In genomic region chr1:62718237-62718571, GRCm38 (mm10) we compare ENCODE assay signal across 12 mouse cellular contexts. TPM values are rescaled to one million over a fixed set of nuclear protein-coding genes. Genes with fewer than 3 reads are reported as not detected.
DNase-seq lines count a peak whose midpoint lies in the region; ATAC-seq and TF ChIP-seq lines count a peak whose summit lies in the region.
"Had no signal": no experiment of that assay in that cellular context is flagged by ENCODE, and none has a peak within 500 bp of the region (broad histone marks: within the 10 kb centered on the region; RNA-seq: fewer than 3 reads in every experiment).

No protein-coding gene starts in this region.

- H3K4me1 ChIP-seq in kidney, adult 2 months (ENCODE audit: control insufficient read depth, insufficient read depth, low read length): 0 out of 2 replicates have a peak, but pooled peaks cover 4% of the 10 kb centered on the region
- peaks cover 4% of the 10 kb centered on the region; the same call in 1 of the 2 replicates for H3K4me1 ChIP-seq in cortical plate, adult 2 months (ENCODE audit: control insufficient read depth, insufficient read depth, low read length)
- H3K4me1 ChIP-seq in hindbrain, embryonic 16.5 days (ENCODE audit: control insufficient read depth, insufficient read depth, low read depth, low read length): peaks cover 11% of the 10 kb centered on the region

- WGBS in kidney, adult 2 months: 53% methylated on average over 5 of the region's 5 CpGs
- WGBS in hindbrain, embryonic 16.5 days: 40% methylated on average over 5 of the region's 5 CpGs

- ATAC-seq in hindbrain, embryonic 16.5 days: peak; percentile 35; the same call in 1 of the 2 replicates

- peak overlapping the region; percentile 76 for H3K27ac ChIP-seq in kidney, adult 2 months (ENCODE audit: insufficient read depth, low read depth, low read length)
- H3K27ac ChIP-seq in cortical plate, adult 2 months (ENCODE audit: insufficient read depth, low read length): peak overlapping the region; percentile 16; the same call in 1 of the 2 replicates
- H3K27ac ChIP-seq in hindbrain, embryonic 16.5 days (ENCODE audit: low read depth, low read length): no peak overlapping the region
- H3K27ac ChIP-seq: lung, embryonic 15.5 days had no signal

- no peaks in the 10 kb centered on the region for H3K27me3 ChIP-seq in kidney, adult 2 months (replicated peaks; ENCODE audit: control insufficient read depth, insufficient read depth, low read length)
- no peaks in the 10 kb centered on the region for H3K27me3 ChIP-seq in hindbrain, embryonic 16.5 days (replicated peaks; ENCODE audit: control insufficient read depth, insufficient read depth, low read length)
- H3K27me3 ChIP-seq: lung, embryonic 15.5 days had no signal

- no peak for TF ChIP-seq POLR2A in kidney, adult 2 months (IDR thresholded peaks at IDR 0.05; ENCODE audit: low read depth, low read length)
- no peak for TF ChIP-seq POLR2A in cortical plate, adult 2 months (IDR thresholded peaks at IDR 0.05; ENCODE audit: extremely low read depth, insufficient read depth, low read length)

- H3K9me3 ChIP-seq in hindbrain, embryonic 16.5 days (ENCODE audit: control insufficient read depth, low read length): no peaks in the 10 kb centered on the region
- H3K9me3 ChIP-seq: lung, embryonic 15.5 days had no signal

- H3K4me2 ChIP-seq in hindbrain, embryonic 16.5 days (ENCODE audit: low read length): peak overlapping the region; percentile 18; the same call in 1 of the 2 replicates
- H3K4me2 ChIP-seq: lung, embryonic 15.5 days had no signal

- no peaks in the 10 kb centered on the region for H3K36me3 ChIP-seq in kidney, adult 2 months (ENCODE audit: control insufficient read depth, insufficient read depth, low read length)
- no peaks in the 10 kb centered on the region for H3K36me3 ChIP-seq in hindbrain, embryonic 16.5 days (ENCODE audit: control insufficient read depth, insufficient read depth, low read length)
- H3K36me3 ChIP-seq: lung, embryonic 15.5 days had no signal

- H3K9ac ChIP-seq in hindbrain, embryonic 16.5 days (ENCODE audit: low read depth, low read length): no peak overlapping the region
- H3K9ac ChIP-seq: lung, embryonic 15.5 days had no signal

- no peak overlapping the region for H3K4me3 ChIP-seq in kidney, adult 2 months (ENCODE audit: insufficient read depth, low read depth, low read length)
- no peak overlapping the region for H3K4me3 ChIP-seq in cortical plate, adult 2 months (ENCODE audit: insufficient read depth, low read length)
- H3K4me3 ChIP-seq in hindbrain, embryonic 16.5 days (ENCODE audit: low read length): no peak overlapping the region
- H3K4me3 ChIP-seq: lung, embryonic 15.5 days had no signal

- no peak for DNase-seq in kidney, adult 2 months
- DNase-seq in kidney, adult 8-10 months: no peak
- DNase-seq in NIH3T3 (ENCODE audit: low read depth): peak; percentile 78
- DNase-seq in c-Kit-positive CD71-positive TER-119-positive erythroid progenitor cells, embryonic 14.5 days (ENCODE audit: low spot score): no peak
- no peak for DNase-seq in lung, postnatal 14 days
- DNase-seq: gastrocnemius, postnatal 10 days; heart, postnatal 10 days; liver; thymus, adult 18-20 months had no signal

- no peak for TF ChIP-seq CTCF in kidney, adult 2 months (conservative IDR thresholded peaks at IDR 0.05; ENCODE audit: insufficient read depth, insufficient read length, low read depth, low read length)
- no peak for TF ChIP-seq CTCF in cortical plate, adult 2 months (IDR thresholded peaks at IDR 0.05; ENCODE audit: extremely low read depth, insufficient read depth, low read length)

RNA-seq across cellular contexts. Expression of gene Nrp2, which starts 15.1 kb away (rescaled TPM):
- polyA plus RNA-seq in kidney, adult 2 months (2012; rRNA removed): 16.2 and 17.1 TPM in 2 replicates
- polyA plus RNA-seq in cortical plate, adult 2 months (2012; rRNA removed): 7.7 and 8.8 TPM in 2 replicates
- 22.7 and 31.5 TPM in 2 replicates for polyA plus RNA-seq in hindbrain, embryonic 16.5 days (2015; fragmentation: Nextera tagmentation; extraction: Ambion mirVana)
